Mouse (Mus musculus) kidney, embryonic 16.5 days (tissue): ENCODE results near the gene Setd2. TPM values are rescaled to one million over a fixed set of nuclear protein-coding genes. Genes with fewer than 3 reads are reported as not detected.

ENCODE experiments used
- ATAC-seq: fragments of 200-750 bp; cut with Nextera tagmentation; 2 replicates; pipeline ENCODE4 v1.8.0; 2017; ENCODE audit warnings: moderate TSS enrichment; ENCODE audit not compliant: low FRiP score, low TSS enrichment
- H3K27ac ChIP-seq: fragments of 300-500 bp; sonication (generic); 2 replicates; pipeline ENCODE4 v1.5.1; 2014; ENCODE audit warnings: low read length
- H3K27me3 ChIP-seq: fragments of 300-500 bp; sonication (generic); 2 replicates; pipeline ENCODE4 v1.6.1; 2014; ENCODE audit warnings: low read length, control low read depth, mixed read lengths; ENCODE audit not compliant: insufficient read depth
- H3K36me3 ChIP-seq: fragments of 300-500 bp; sonication (generic); 2 replicates; pipeline ENCODE4 v1.6.1; 2014; ENCODE audit warnings: low read length, control low read depth, mixed read lengths; ENCODE audit not compliant: insufficient read depth
- H3K4me1 ChIP-seq: fragments of 300-500 bp; sonication (generic); 2 replicates; pipeline ENCODE4 v1.6.1; 2014; ENCODE audit warnings: low read length, control low read depth, mixed read lengths; ENCODE audit not compliant: insufficient read depth
- H3K4me2 ChIP-seq: fragments of 300-500 bp; sonication (generic); replicated peaks from 2 replicates; pipeline ENCODE4 v1.6.1; 2014; ENCODE audit warnings: low read depth, low read length
- H3K4me3 ChIP-seq: fragments of 300-500 bp; sonication (generic); 2 replicates; pipeline ENCODE4 v1.5.1; 2014; ENCODE audit warnings: mild to moderate bottlenecking, low read length
- H3K9ac ChIP-seq: fragments of 300-500 bp; sonication (generic); replicated peaks from 2 replicates; pipeline ENCODE4 v1.6.1; 2014; ENCODE audit warnings: low read length
- H3K9me3 ChIP-seq: fragments of 300-500 bp; sonication (generic); 2 replicates; pipeline ENCODE4 v1.6.1; 2016; ENCODE audit warnings: low read length, control low read depth
- WGBS: fragments of 180-500 bp; shearing (Covaris S2); extraction: QIAGEN DNeasy Blood & Tissue Kit; methylation state at CpG from one replicate; pipeline ENCODE4 v1.1.7; 2014; 5-methylcytosine and 5-hydroxymethylcytosine counted together
- polyA plus RNA-seq: library from polyadenylated mRNA; unstranded; fragments of >200 nt; fragmentation: Nextera tagmentation; extraction: Ambion mirVana; gene quantifications from 2 replicates; pipeline ENCODE4 v1.2.1, GENCODE M21; 2015

The Setd2 gene
- 30.6 and 35.8 TPM in 2 replicates for polyA plus RNA-seq

DNA sequence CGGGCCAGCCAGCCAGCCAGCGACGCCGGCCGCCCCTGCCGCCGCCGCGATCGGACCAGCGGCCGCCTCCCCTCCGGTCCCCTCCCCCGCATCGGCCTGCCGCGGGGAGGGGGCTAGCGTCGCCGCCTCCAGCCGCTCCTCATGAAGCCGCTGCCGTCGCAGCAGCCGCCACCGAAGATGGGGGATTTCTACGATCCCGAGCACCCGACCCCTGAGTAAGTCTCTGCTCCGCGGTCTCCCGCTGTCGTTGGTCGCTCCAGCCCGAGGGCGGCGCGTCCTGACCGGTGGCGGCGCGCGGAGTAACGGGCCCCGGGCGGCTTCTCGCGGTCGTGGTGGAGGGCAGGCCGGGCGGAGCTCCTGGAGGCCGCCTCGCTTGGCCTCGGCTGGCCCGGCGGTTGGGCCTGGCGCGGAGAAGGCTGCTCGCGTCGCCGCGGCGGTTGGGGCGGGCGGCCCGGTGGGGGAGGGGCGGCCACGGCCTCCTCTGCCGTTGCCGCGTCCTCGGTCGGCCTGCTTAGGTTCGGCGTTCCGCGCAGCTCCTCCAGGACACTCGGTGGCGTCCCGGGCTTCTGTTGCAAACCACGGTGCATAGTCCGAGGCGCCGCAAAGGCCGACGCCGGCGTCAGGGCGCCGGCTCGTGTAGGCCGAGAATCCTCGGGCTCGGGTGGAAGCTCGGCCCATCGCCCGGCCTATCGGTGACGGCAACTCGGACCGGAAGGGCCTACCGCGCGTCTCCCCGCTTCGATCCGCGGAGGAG, at the start of gene Setd2:
TSS of gene Setd2 (plus strand) at position 60 of the 754 bp plus-strand sequence.
- peak within 1 kb of the TSS; percentile 99 for H3K4me3 ChIP-seq
- peaks cover 20% of the 10 kb centered on the region for H3K4me1 ChIP-seq
- no peaks in the 10 kb centered on the region for H3K27me3 ChIP-seq
- H3K36me3 ChIP-seq = no peaks in the 10 kb centered on the region
- H3K27ac ChIP-seq = peak within 1 kb of the TSS; percentile 99
- no peaks in the 10 kb centered on the region for H3K9me3 ChIP-seq
- H3K4me2 ChIP-seq = peak within 1 kb of the TSS; percentile 85
- peak; percentile 60 for ATAC-seq
- WGBS = under 1% methylated on average over 84 of the region's 109 CpGs
- H3K9ac ChIP-seq = peak within 1 kb of the TSS; percentile 100

GRCm38 (mm10) chr9:110488841-110489240, 43.6 kb upstream of the Setd2 start:
- Histone ChIP-seq H3K4me2 (no peak overlapping the region), H3K36me3 (no peaks in the 10 kb centered on the region), H3K9me3 (peaks cover 9% of the 10 kb centered on the region), H3K27me3 (no peaks in the 10 kb centered on the region), H3K27ac (no peak overlapping the region), H3K4me3 (no peak overlapping the region), H3K9ac (no peak overlapping the region), H3K4me1 (no peaks in the 10 kb centered on the region)
- no peak for ATAC-seq
- WGBS = 53% methylated on average over 4 of the region's 4 CpGs

- 62% methylated on average over 5 of the region's 5 CpGs for WGBS
- Histone ChIP-seq H3K4me2 (no peak overlapping the region), H3K27me3 (no peaks in the 10 kb centered on the region), H3K27ac (no peak overlapping the region), H3K4me1 (no peaks in the 10 kb centered on the region), H3K9me3 (peaks cover 9% of the 10 kb centered on the region), H3K36me3 (no peaks in the 10 kb centered on the region), H3K4me3 (no peak overlapping the region), H3K9ac (no peak overlapping the region)
- no peak for ATAC-seq
Measured at GRCm38 (mm10) chr9:110490913-110491312, 41.5 kb upstream of the Setd2 start.

DNA sequence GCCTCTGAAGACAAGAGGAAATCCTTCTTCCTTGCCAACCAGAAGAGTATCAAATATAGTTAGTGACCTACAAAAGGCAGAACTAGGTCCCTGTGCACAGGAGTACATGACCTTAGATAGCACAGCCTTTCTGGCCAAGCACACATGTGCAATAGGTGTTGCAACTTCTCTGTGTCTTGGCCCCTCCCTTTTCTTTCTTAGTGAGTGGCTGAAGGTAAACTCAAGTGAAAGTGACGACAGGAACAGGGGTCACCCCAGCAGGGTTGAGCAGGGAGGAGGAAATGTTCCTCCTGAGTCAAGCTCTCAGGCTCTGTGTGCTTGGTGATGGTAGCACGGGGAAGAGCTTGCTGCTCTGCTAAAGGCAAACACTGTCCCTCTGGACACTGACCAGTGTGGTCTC, 6.7 kb upstream of the Setd2 start:
- 39% methylated on average over 2 of the region's 2 CpGs for WGBS
- H3K9me3 ChIP-seq = no peaks in the 10 kb centered on the region
- H3K9ac ChIP-seq = no peak overlapping the region
- H3K4me2 ChIP-seq = no peak overlapping the region
- H3K36me3 ChIP-seq = no peaks in the 10 kb centered on the region
- no peak overlapping the region for H3K27ac ChIP-seq
- no peak overlapping the region for H3K4me3 ChIP-seq
- ATAC-seq = no peak
- no peaks in the 10 kb centered on the region for H3K4me1 ChIP-seq
- no peaks in the 10 kb centered on the region for H3K27me3 ChIP-seq

- Histone ChIP-seq H3K9me3 (no peaks in the 10 kb centered on the region), H3K9ac (no peak overlapping the region), H3K4me3 (no peak overlapping the region), H3K4me1 (peaks cover 10% of the 10 kb centered on the region), H3K36me3 (no peaks in the 10 kb centered on the region), H3K27me3 (no peaks in the 10 kb centered on the region), H3K4me2 (no peak overlapping the region), H3K27ac (no peak overlapping the region)
- ATAC-seq = no peak
- 58% methylated on average over 9 of the region's 9 CpGs for WGBS
Measured at GRCm38 (mm10) chr9:110529002-110529737, 3.2 kb upstream of the Setd2 start.

- no peaks in the 10 kb centered on the region for H3K9me3 ChIP-seq
- no peaks in the 10 kb centered on the region for H3K27me3 ChIP-seq
- no peak overlapping the region for H3K9ac ChIP-seq
- H3K4me1 ChIP-seq = peaks cover 20% of the 10 kb centered on the region
- H3K4me2 ChIP-seq = no peak overlapping the region
- no peak overlapping the region for H3K27ac ChIP-seq
- 65% methylated on average over 3 of the region's 3 CpGs for WGBS
- H3K4me3 ChIP-seq = no peak overlapping the region
- no peak for ATAC-seq
- no peaks in the 10 kb centered on the region for H3K36me3 ChIP-seq
Measured at GRCm38 (mm10) chr9:110530650-110531049, 1.7 kb upstream of the Setd2 start.

DNA sequence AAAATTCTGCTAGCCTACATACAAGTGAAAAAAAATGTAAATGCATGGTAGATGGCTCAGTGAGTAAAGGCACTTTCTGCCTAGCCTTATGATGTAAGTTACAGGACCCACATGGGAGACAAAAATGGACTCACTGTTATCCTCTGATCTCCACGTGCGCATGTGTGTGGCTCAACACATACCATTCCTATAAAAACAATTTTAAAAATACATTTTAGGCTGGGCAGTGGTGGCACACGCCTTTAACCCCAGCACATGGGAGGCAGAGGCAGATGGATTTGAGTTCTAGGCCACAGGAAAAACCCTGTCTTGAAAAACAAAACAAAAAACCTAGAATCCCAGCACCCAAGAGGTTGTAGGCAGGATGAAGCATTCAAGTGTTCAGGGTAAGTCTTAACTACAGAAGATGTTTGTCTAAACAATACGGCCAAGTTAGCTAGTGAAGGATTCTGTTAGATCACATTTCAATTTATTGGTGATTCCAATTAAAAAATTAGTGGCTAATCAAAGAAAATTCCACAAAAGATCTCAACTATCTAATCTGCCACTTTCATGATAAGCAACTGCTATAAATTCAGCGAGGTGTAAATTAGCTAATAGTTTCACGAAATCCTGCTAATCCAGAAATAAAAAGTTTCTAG, 1.1 kb upstream of the Setd2 start:
- Histone ChIP-seq H3K9me3 (no peaks in the 10 kb centered on the region), H3K4me1 (peaks cover 20% of the 10 kb centered on the region), H3K4me3 (peak overlapping the region; percentile 99), H3K27ac (peak overlapping the region; percentile 99; the same call in 1 of the 2 replicates), H3K4me2 (peak overlapping the region; percentile 64), H3K36me3 (no peaks in the 10 kb centered on the region), H3K9ac (peak overlapping the region; percentile 100), H3K27me3 (no peaks in the 10 kb centered on the region)
- no peak for ATAC-seq
- 27% methylated on average over 6 of the region's 6 CpGs for WGBS

- Histone ChIP-seq H3K9ac (peak overlapping the region; percentile 100), H3K27me3 (no peaks in the 10 kb centered on the region), H3K4me2 (peak overlapping the region; percentile 64), H3K9me3 (no peaks in the 10 kb centered on the region), H3K4me3 (peak overlapping the region; percentile 99), H3K27ac (peak overlapping the region; percentile 99), H3K4me1 (peaks cover 20% of the 10 kb centered on the region), H3K36me3 (no peaks in the 10 kb centered on the region)
- peak; percentile 100 for ATAC-seq
- under 1% methylated on average over 38 of the region's 53 CpGs for WGBS
Measured at GRCm38 (mm10) chr9:110531914-110532489, 395 bp upstream of the Setd2 start.

DNA sequence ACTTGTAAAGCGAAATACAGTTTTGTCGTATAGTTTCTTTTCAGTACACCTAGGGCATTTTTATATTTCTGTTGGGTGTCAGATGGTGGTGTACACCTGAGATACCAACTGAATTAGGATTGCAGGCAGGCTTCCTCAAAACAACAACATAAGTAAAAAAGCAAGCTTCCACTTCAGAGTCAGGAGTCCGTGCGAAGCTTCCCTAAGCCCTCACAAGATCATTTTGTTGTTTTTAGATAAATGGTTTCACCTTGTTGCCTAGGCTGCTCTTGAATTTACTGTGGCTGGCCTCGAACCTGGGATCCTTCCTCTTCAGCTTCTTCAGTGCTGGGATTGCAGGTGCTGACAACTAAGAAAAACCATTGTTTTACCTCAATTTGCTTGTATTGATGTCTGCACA, 1.2 kb downstream of the Setd2 start:
- Histone ChIP-seq H3K27me3 (no peaks in the 10 kb centered on the region), H3K9me3 (no peaks in the 10 kb centered on the region), H3K27ac (no peak overlapping the region), H3K4me3 (peak overlapping the region; percentile 99), H3K4me1 (peaks cover 20% of the 10 kb centered on the region), H3K4me2 (peak overlapping the region; percentile 85), H3K9ac (peak overlapping the region; percentile 100), H3K36me3 (no peaks in the 10 kb centered on the region)
- WGBS = 20% methylated on average over 5 of the region's 5 CpGs
- ATAC-seq = no peak
